Mouse (Mus musculus): ENCODE results near the gene Unc93a2. TPM values are rescaled to one million over a fixed set of nuclear protein-coding genes. Genes with fewer than 3 reads are reported as not detected.
"Not testable (repeated sequence)": the region's sequence is repeated elsewhere in the genome, so short reads cannot be mapped to it uniquely, and the experiment has no call there.

The Unc93a2 gene
- polyA plus RNA-seq (2015; fragmentation: Nextera tagmentation; extraction: Ambion mirVana) = not detected in 2 replicates

GRCm38 (mm10) chr17:7385364-7385763 lies at the start of gene Unc93a2:
Gene Unc93a2, minus strand, starts transcription at chr17:7385464.
- not testable (repeated sequence) for H3K27me3 ChIP-seq; H3K36me3 ChIP-seq; H3K4me1 ChIP-seq; H3K9me3 ChIP-seq; H3K4me3 ChIP-seq; H3K4me2 ChIP-seq; H3K27ac ChIP-seq; ATAC-seq (ENCODE audit: borderline replicate concordance, extremely low read depth, low FRiP score, low TSS enrichment); H3K9ac ChIP-seq
- 68% methylated on average over 3 of the region's 3 CpGs for whole genome bisulfite sequencing

- not testable (repeated sequence) for H3K4me1 ChIP-seq; H3K4me3 ChIP-seq; H3K9me3 ChIP-seq; H3K4me2 ChIP-seq; ATAC-seq (ENCODE audit: borderline replicate concordance, extremely low read depth, low FRiP score, low TSS enrichment); H3K27me3 ChIP-seq; H3K9ac ChIP-seq; H3K27ac ChIP-seq; H3K36me3 ChIP-seq
- 81% methylated on average over 4 of the region's 4 CpGs for WGBS
Observed at GRCm38 (mm10) chr17:7434121-7434520, 48.9 kb upstream of the Unc93a2 start.

- not testable (repeated sequence) for H3K36me3 ChIP-seq, H3K9ac ChIP-seq, H3K27me3 ChIP-seq, H3K9me3 ChIP-seq, H3K4me3 ChIP-seq, H3K4me2 ChIP-seq, H3K4me1 ChIP-seq
- H3K27ac ChIP-seq = 0 out of 2 replicates have a peak overlapping the region, but pooled peaks have one; percentile 19
- ATAC-seq (ENCODE audit: borderline replicate concordance, extremely low read depth, low FRiP score, low TSS enrichment) = 0 out of 2 replicates have a peak, but pooled peaks have one; percentile 41
- WGBS = 32% methylated on average over 4 of the region's 4 CpGs
Observed at GRCm38 (mm10) chr17:7430210-7430631, 45.0 kb upstream of the Unc93a2 start.

GRCm38 (mm10) chr17:7420191-7420973 lies 35.1 kb upstream of the Unc93a2 start:
- not testable (repeated sequence) for H3K4me1 ChIP-seq, H3K9me3 ChIP-seq, H3K27me3 ChIP-seq, H3K27ac ChIP-seq, H3K4me2 ChIP-seq, H3K36me3 ChIP-seq, H3K9ac ChIP-seq, H3K4me3 ChIP-seq
- peak; percentile 70; the same call in 1 of the 2 replicates for ATAC-seq (ENCODE audit: borderline replicate concordance, extremely low read depth, low FRiP score, low TSS enrichment)
- 8% methylated on average over 2 of the region's 3 CpGs for WGBS

GRCm38 (mm10) chr17:7414601-7415310 lies 29.5 kb upstream of the Unc93a2 start:
- not testable (repeated sequence) for H3K4me2 ChIP-seq; H3K4me1 ChIP-seq; ATAC-seq (ENCODE audit: borderline replicate concordance, extremely low read depth, low FRiP score, low TSS enrichment); H3K27ac ChIP-seq; H3K36me3 ChIP-seq; H3K27me3 ChIP-seq; H3K4me3 ChIP-seq; H3K9me3 ChIP-seq; H3K9ac ChIP-seq
- 81% methylated on average over 5 of the region's 9 CpGs for WGBS

GRCm38 (mm10) chr17:7413336-7413735 lies 28.1 kb upstream of the Unc93a2 start:
- WGBS = 51% methylated on average over 8 of the region's 8 CpGs

DNA sequence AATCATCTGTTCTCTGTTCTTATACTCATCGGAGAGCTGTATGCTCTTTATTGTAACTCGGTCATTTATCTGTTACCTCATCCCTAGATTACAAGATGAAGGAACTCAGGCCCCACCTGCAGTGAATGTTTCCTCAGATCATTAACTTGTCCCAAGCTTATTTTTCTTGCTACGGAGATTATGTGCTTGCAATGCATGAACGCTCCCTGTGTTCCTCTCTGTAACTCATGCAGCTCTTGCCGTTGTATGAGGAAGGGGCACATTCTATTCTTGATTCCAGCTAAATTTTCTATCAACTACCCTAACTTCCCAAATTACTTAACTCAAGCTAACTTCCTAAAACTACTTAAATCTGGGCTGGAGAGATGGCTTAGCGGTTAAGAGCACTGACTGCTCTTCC lies 14.5 kb upstream of the Unc93a2 start:
- not testable (repeated sequence) for ATAC-seq (ENCODE audit: borderline replicate concordance, extremely low read depth, low FRiP score, low TSS enrichment); H3K9ac ChIP-seq
- WGBS = 83% methylated on average over 6 of the region's 6 CpGs

More at GRCm38 (mm10) chr17:7413336-7413735, 28.1 kb upstream of the Unc93a2 start:
- not testable (repeated sequence) for H3K36me3 ChIP-seq; H3K9me3 ChIP-seq; H3K27me3 ChIP-seq; H3K27ac ChIP-seq; H3K4me3 ChIP-seq; ATAC-seq (ENCODE audit: borderline replicate concordance, extremely low read depth, low FRiP score, low TSS enrichment); H3K4me2 ChIP-seq; H3K4me1 ChIP-seq; H3K9ac ChIP-seq

GRCm38 (mm10) chr17:7398198-7398847 lies 13.1 kb upstream of the Unc93a2 start:
- not testable (repeated sequence) for H3K36me3 ChIP-seq; H3K9me3 ChIP-seq; H3K9ac ChIP-seq; H3K4me3 ChIP-seq; H3K4me1 ChIP-seq; H3K4me2 ChIP-seq; H3K27ac ChIP-seq; H3K27me3 ChIP-seq; ATAC-seq (ENCODE audit: borderline replicate concordance, extremely low read depth, low FRiP score, low TSS enrichment)
- WGBS = 75% methylated on average over 6 of the region's 6 CpGs

More for the DNA sequence above, 14.5 kb upstream of the Unc93a2 start:
- not testable (repeated sequence) for H3K36me3 ChIP-seq, H3K4me1 ChIP-seq, H3K27me3 ChIP-seq, H3K27ac ChIP-seq, H3K9me3 ChIP-seq, H3K4me2 ChIP-seq, H3K4me3 ChIP-seq

- H3K27ac ChIP-seq; H3K9ac ChIP-seq; H3K36me3 ChIP-seq; H3K4me1 ChIP-seq; H3K27me3 ChIP-seq; H3K9me3 ChIP-seq; ATAC-seq (ENCODE audit: borderline replicate concordance, extremely low read depth, low FRiP score, low TSS enrichment); H3K4me3 ChIP-seq; H3K4me2 ChIP-seq: not testable (repeated sequence)
- 81% methylated on average over 13 of the region's 13 CpGs for WGBS
Observed at GRCm38 (mm10) chr17:7397079-7397478, 11.8 kb upstream of the Unc93a2 start.

- no CpG with 5 or more reads among the region's 2 CpGs for WGBS
- H3K9me3 ChIP-seq = not testable (repeated sequence)
Observed at GRCm38 (mm10) chr17:7396288-7396687, 11.0 kb upstream of the Unc93a2 start.

DNA sequence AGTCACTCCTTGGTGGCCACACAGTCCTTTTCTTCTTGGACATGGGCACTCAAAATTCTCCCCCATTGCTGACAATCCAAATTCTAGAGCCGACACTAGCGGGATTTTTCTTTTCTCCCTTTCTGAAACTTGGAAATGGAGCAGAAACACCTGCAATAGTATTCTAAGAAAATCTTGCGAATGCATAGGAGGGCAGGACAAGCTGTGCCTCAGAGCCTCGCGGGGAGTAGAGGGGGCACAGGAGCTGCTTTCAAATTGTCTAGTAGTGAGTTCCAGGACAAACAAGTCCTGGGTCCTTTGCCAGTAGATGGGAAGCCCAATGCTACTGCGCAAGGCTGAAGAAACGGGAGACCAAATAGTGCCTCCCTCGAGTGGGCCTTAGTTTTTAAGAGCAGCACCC lies 10.4 kb upstream of the Unc93a2 start:
- H3K9me3 ChIP-seq; H3K4me3 ChIP-seq; H3K4me2 ChIP-seq; H3K9ac ChIP-seq; H3K36me3 ChIP-seq; H3K27ac ChIP-seq; H3K4me1 ChIP-seq; H3K27me3 ChIP-seq; ATAC-seq (ENCODE audit: borderline replicate concordance, extremely low read depth, low FRiP score, low TSS enrichment): not testable (repeated sequence)
- 86% methylated on average over 8 of the region's 8 CpGs for WGBS

More at GRCm38 (mm10) chr17:7396288-7396687, 11.0 kb upstream of the Unc93a2 start:
- H3K36me3 ChIP-seq; H3K4me2 ChIP-seq; H3K9ac ChIP-seq; H3K4me1 ChIP-seq; ATAC-seq (ENCODE audit: borderline replicate concordance, extremely low read depth, low FRiP score, low TSS enrichment); H3K4me3 ChIP-seq; H3K27me3 ChIP-seq; H3K27ac ChIP-seq: not testable (repeated sequence)

DNA sequence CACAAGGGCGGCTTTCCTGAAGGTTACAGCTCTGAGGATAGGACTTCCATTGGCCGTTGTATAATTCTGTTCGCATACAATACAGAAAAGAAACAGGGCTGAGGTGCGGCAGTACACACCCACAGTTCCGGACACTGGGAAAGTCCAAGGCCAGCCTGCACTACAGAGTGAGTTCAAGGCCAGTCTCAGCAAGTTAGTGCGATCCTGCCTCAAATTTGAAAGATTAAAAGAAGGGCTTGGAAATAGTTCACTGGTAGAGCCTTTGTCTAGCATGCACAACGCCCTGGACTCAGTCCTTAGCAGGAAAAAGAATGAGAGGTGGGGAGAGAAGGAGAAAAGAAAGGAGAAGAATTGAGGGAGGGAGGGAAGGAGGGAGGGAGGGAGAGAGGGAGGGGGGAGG lies 9.9 kb upstream of the Unc93a2 start:
- not testable (repeated sequence) for H3K9me3 ChIP-seq; H3K9ac ChIP-seq; H3K4me1 ChIP-seq; H3K4me2 ChIP-seq; ATAC-seq (ENCODE audit: borderline replicate concordance, extremely low read depth, low FRiP score, low TSS enrichment); H3K36me3 ChIP-seq; H3K27me3 ChIP-seq; H3K4me3 ChIP-seq; H3K27ac ChIP-seq
- WGBS = 86% methylated on average over 7 of the region's 7 CpGs
